Mouse (Mus musculus): ENCODE data around the gene Vamp2. TPM values are rescaled to one million over a fixed set of nuclear protein-coding genes. Genes with fewer than 3 reads are reported as not detected.
A peak's percentile ranks its signal among the peaks of the same experiment; 100 is the strongest.

Gene Vamp2
- polyA plus RNA-seq, 1 experiment: 54.9 TPM

- H3K4me1 ChIP-seq (ENCODE audit: control insufficient read depth, insufficient read depth, insufficient read length, low read length): no peaks in the 10 kb centered on the region
- no peak overlapping the region for H3K27ac ChIP-seq (replicated peaks; ENCODE audit: low read depth, low read length)
- H3K4me3 ChIP-seq (ENCODE audit: insufficient read depth, low read depth, low read length): no peak overlapping the region; the same call in 1 of the 2 replicates
Measured at GRCm38 (mm10) chr11:69072234-69072633, 16.1 kb upstream of the Vamp2 start.

- H3K27ac ChIP-seq (replicated peaks; ENCODE audit: low read depth, low read length): no peak overlapping the region
Measured at GRCm38 (mm10) chr11:69072666-69073064, 15.6 kb upstream of the Vamp2 start.

GRCm38 (mm10) chr11:69073065-69073888 lies 15.0 kb upstream of the Vamp2 start:
- H3K4me1 ChIP-seq (ENCODE audit: control insufficient read depth, insufficient read depth, insufficient read length, low read length): no peaks in the 10 kb centered on the region
- peak overlapping the region; percentile 95 for H3K27ac ChIP-seq (replicated peaks; ENCODE audit: low read depth, low read length)
- peak overlapping the region; percentile 31 for H3K4me3 ChIP-seq (ENCODE audit: insufficient read depth, low read depth, low read length)

More at GRCm38 (mm10) chr11:69072666-69073064, 15.6 kb upstream of the Vamp2 start:
- no peaks in the 10 kb centered on the region for H3K4me1 ChIP-seq (ENCODE audit: control insufficient read depth, insufficient read depth, insufficient read length, low read length)
- H3K4me3 ChIP-seq (ENCODE audit: insufficient read depth, low read depth, low read length): peak overlapping the region; percentile 11

GRCm38 (mm10) chr11:69073951-69074775 lies 14.1 kb upstream of the Vamp2 start:
- Histone ChIP-seq H3K27ac (replicated peaks; ENCODE audit: low read depth, low read length) (peak overlapping the region; percentile 17; the same call in 1 of the 2 replicates), H3K4me3 (ENCODE audit: insufficient read depth, low read depth, low read length) (no peak overlapping the region), H3K4me1 (ENCODE audit: control insufficient read depth, insufficient read depth, insufficient read length, low read length) (no peaks in the 10 kb centered on the region)

- no peak overlapping the region for H3K27ac ChIP-seq (replicated peaks; ENCODE audit: low read depth, low read length)
- H3K4me1 ChIP-seq (ENCODE audit: control insufficient read depth, insufficient read depth, insufficient read length, low read length): no peaks in the 10 kb centered on the region
- H3K4me3 ChIP-seq (ENCODE audit: insufficient read depth, low read depth, low read length): no peak overlapping the region
Measured at GRCm38 (mm10) chr11:69074776-69075069, 13.6 kb upstream of the Vamp2 start.

- no peaks in the 10 kb centered on the region for H3K4me1 ChIP-seq (ENCODE audit: control insufficient read depth, insufficient read depth, insufficient read length, low read length)
- H3K27ac ChIP-seq (replicated peaks; ENCODE audit: low read depth, low read length): no peak overlapping the region
- no peak overlapping the region for H3K4me3 ChIP-seq (ENCODE audit: insufficient read depth, low read depth, low read length)
Measured at GRCm38 (mm10) chr11:69075764-69076479, 12.4 kb upstream of the Vamp2 start.

GRCm38 (mm10) chr11:69076572-69076971 lies 11.7 kb upstream of the Vamp2 start:
- Histone ChIP-seq H3K4me1 (ENCODE audit: control insufficient read depth, insufficient read depth, insufficient read length, low read length) (no peaks in the 10 kb centered on the region), H3K4me3 (ENCODE audit: insufficient read depth, low read depth, low read length) (no peak overlapping the region), H3K27ac (replicated peaks; ENCODE audit: low read depth, low read length) (no peak overlapping the region)

GRCm38 (mm10) chr11:69077316-69077715 lies 11.0 kb upstream of the Vamp2 start:
- H3K4me1 ChIP-seq (ENCODE audit: control insufficient read depth, insufficient read depth, insufficient read length, low read length): no peaks in the 10 kb centered on the region
- no peak overlapping the region for H3K27ac ChIP-seq (replicated peaks; ENCODE audit: low read depth, low read length)
- H3K4me3 ChIP-seq (ENCODE audit: insufficient read depth, low read depth, low read length): no peak overlapping the region

GRCm38 (mm10) chr11:69078041-69078440 lies 10.2 kb upstream of the Vamp2 start:
- Histone ChIP-seq H3K4me1 (ENCODE audit: control insufficient read depth, insufficient read depth, insufficient read length, low read length) (no peaks in the 10 kb centered on the region), H3K27ac (replicated peaks; ENCODE audit: low read depth, low read length) (no peak overlapping the region), H3K4me3 (ENCODE audit: insufficient read depth, low read depth, low read length) (no peak overlapping the region)

GRCm38 (mm10) chr11:69078805-69079438 lies 9.4 kb upstream of the Vamp2 start:
- Histone ChIP-seq H3K4me3 (ENCODE audit: insufficient read depth, low read depth, low read length) (no peak overlapping the region), H3K4me1 (ENCODE audit: control insufficient read depth, insufficient read depth, insufficient read length, low read length) (no peaks in the 10 kb centered on the region), H3K27ac (replicated peaks; ENCODE audit: low read depth, low read length) (peak overlapping the region; percentile 53; the same call in 1 of the 2 replicates)

- H3K4me1 ChIP-seq (ENCODE audit: control insufficient read depth, insufficient read depth, insufficient read length, low read length): no peaks in the 10 kb centered on the region
- H3K27ac ChIP-seq (replicated peaks; ENCODE audit: low read depth, low read length): no peak overlapping the region
- no peak overlapping the region for H3K4me3 ChIP-seq (ENCODE audit: insufficient read depth, low read depth, low read length)
Measured at GRCm38 (mm10) chr11:69080102-69080854, 8.0 kb upstream of the Vamp2 start.

- Histone ChIP-seq H3K27ac (replicated peaks; ENCODE audit: low read depth, low read length) (no peak overlapping the region), H3K4me1 (ENCODE audit: control insufficient read depth, insufficient read depth, insufficient read length, low read length) (no peaks in the 10 kb centered on the region), H3K4me3 (ENCODE audit: insufficient read depth, low read depth, low read length) (no peak overlapping the region)
Measured at GRCm38 (mm10) chr11:69080855-69081222, 7.5 kb upstream of the Vamp2 start.

- Histone ChIP-seq H3K4me3 (ENCODE audit: insufficient read depth, low read depth, low read length) (no peak overlapping the region), H3K4me1 (ENCODE audit: control insufficient read depth, insufficient read depth, insufficient read length, low read length) (no peaks in the 10 kb centered on the region), H3K27ac (replicated peaks; ENCODE audit: low read depth, low read length) (no peak overlapping the region)
Measured at GRCm38 (mm10) chr11:69081613-69082012, 6.7 kb upstream of the Vamp2 start.

- Histone ChIP-seq H3K4me3 (ENCODE audit: insufficient read depth, low read depth, low read length) (no peak overlapping the region), H3K27ac (replicated peaks; ENCODE audit: low read depth, low read length) (no peak overlapping the region), H3K4me1 (ENCODE audit: control insufficient read depth, insufficient read depth, insufficient read length, low read length) (peaks cover 11% of the 10 kb centered on the region; the same call in 1 of the 2 replicates)
Measured at GRCm38 (mm10) chr11:69085608-69086007, 2.7 kb upstream of the Vamp2 start.

Data from brown adipose tissue, adult 24 weeks (tissue).